Mouse (Mus musculus): ENCODE data around the gene Apol9b. TPM values are rescaled to one million over a fixed set of nuclear protein-coding genes. Genes with fewer than 3 reads are reported as not detected.
"Not testable (repeated sequence)": the region's sequence is repeated elsewhere in the genome, so short reads cannot be mapped to it uniquely, and the experiment has no call there.

The Apol9b gene
- not detected in 2 replicates for polyA plus RNA-seq (2016; fragmentation: Nextera tagmentation; extraction: Ambion mirVana)

DNA sequence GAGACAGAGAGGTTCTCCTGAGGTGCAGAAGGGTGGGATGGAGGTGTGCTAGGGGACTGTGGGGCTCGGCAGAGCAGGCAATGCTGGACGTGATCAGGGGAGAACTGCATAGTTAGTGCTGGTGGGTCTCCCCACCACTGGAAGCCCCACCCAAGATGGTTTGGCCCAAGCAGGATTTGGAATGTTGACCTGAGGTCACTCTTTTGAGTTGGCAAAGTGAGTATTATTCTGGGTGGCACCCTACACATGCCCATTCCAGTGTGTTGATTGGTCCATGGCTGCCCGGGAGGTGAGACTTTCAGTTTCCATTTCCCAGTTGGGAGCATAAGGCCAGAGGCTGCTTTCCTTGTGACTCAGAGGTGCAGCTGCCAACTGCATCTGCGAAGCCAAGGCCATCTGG lies at the start of gene Apol9b:
Apol9b (plus strand) TSS at position 301 of the 400 bp plus-strand sequence.
- H3K27ac ChIP-seq; ATAC-seq (ENCODE audit: insufficient number of reproducible peaks, insufficient read depth, low FRiP score, low TSS enrichment, low read depth); H3K36me3 ChIP-seq; H3K9me3 ChIP-seq; H3K4me3 ChIP-seq (replicated peaks); H3K9ac ChIP-seq (replicated peaks); H3K4me2 ChIP-seq; H3K4me1 ChIP-seq (replicated peaks); H3K27me3 ChIP-seq: not testable (repeated sequence)
- whole genome bisulfite sequencing: 86% methylated on average over 1 of the region's 4 CpGs

DNA sequence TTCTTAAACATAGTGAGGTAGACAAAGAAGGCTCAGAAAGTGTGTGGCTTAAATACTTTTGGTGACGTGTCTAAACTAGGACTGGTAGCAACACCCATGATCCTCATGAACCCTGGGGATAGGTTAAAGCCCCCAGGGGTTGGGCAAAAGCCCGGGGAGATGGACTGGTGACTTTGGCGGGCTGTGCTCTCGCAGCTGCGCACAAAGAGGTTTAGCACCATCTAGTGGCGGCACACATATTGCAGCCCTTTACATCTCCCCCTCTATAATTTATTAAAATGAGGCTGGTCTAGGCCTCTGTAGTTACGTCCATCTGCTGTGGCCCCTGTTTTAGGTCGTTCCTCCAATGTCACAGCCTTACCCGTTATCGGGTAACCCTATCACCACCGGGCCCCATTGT lies 44.9 kb upstream of the Apol9b start:
- H3K4me3 ChIP-seq (replicated peaks); H3K27ac ChIP-seq; H3K9ac ChIP-seq (replicated peaks); H3K9me3 ChIP-seq; H3K4me1 ChIP-seq (replicated peaks); ATAC-seq (ENCODE audit: insufficient number of reproducible peaks, insufficient read depth, low FRiP score, low TSS enrichment, low read depth); H3K27me3 ChIP-seq; H3K36me3 ChIP-seq; H3K4me2 ChIP-seq: not testable (repeated sequence)
- 15% methylated on average over 11 of the region's 11 CpGs for WGBS

DNA sequence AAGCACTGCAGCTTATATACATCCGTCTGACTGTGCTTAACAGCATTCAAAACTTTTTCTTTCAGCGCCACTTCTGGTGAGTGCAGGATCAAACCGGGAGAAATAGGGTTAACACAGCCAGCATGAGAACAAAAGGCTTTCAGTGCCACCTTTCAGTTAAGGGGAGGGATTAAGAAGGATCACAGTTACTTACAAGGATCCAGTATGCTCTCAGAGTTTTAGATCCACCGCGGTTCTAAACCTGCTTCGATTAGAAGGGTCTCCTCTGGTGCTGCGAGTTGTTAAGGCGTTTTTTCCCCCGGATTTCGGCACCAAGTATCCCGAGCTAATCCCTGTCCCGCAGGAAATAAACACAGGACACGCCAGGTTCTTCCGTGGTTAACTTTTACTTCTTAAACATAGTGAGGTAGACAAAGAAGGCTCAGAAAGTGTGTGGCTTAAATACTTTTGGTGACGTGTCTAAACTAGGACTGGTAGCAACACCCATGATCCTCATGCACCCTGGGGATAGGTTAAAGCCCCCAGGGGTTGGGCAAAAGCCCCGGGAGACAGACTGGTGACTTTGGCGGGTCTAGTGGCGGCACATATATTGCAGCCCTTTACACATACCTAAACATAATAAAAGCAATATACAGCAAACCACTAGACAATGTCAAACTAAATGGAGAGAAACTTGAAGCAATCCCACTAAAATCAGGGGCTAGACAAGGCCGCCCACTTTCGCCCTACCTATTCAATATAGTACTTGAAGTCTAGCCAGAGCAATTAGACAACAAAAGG lies 37.1 kb upstream of the Apol9b start:
- H3K36me3 ChIP-seq; H3K27me3 ChIP-seq; ATAC-seq (ENCODE audit: insufficient number of reproducible peaks, insufficient read depth, low FRiP score, low TSS enrichment, low read depth); H3K9me3 ChIP-seq; H3K4me1 ChIP-seq (replicated peaks): not testable (repeated sequence)
- 9% methylated on average over 19 of the region's 20 CpGs for WGBS
- Histone ChIP-seq H3K27ac (0 out of 2 replicates have a peak overlapping the region, but pooled peaks have one; percentile 29), H3K4me2 (peak overlapping the region; percentile 53), H3K4me3 (replicated peaks) (peak overlapping the region; percentile 30), H3K9ac (replicated peaks) (peak overlapping the region; percentile 44; the same call in 1 of the 2 replicates)

DNA sequence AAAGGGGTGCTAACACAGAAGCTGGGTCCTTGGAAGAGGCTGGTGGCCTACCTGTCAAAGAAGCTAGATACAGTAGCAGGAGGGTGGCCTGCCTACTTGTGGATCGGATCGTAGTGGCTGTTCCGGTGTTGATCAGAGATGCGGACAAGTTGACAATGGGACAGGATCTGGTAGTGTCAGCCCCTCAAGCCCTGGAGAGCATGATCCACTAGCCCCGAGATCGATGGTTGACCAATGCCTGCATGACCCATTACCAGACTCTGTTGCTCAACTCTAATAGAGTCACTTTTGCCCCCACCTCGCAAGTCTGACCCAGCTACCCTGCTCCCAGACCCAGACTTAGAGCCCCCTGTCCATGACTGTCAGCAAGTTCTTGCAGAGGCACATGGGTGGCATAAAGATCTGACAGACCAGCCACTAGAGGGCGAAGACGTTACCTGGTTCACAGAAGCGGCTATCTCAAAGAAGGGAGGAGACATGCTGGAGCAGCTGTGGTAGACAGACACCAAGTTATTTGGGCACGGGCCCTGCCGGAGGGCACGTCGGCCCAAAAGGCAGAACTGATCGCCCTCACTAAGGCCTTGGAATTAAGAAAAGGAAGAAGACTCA lies 34.0 kb upstream of the Apol9b start:
- H3K4me1 ChIP-seq (replicated peaks); H3K4me2 ChIP-seq; H3K27ac ChIP-seq; H3K27me3 ChIP-seq; H3K9ac ChIP-seq (replicated peaks); H3K36me3 ChIP-seq; H3K4me3 ChIP-seq (replicated peaks); ATAC-seq (ENCODE audit: insufficient number of reproducible peaks, insufficient read depth, low FRiP score, low TSS enrichment, low read depth); H3K9me3 ChIP-seq: not testable (repeated sequence)
- 41% methylated on average over 11 of the region's 15 CpGs for WGBS

DNA sequence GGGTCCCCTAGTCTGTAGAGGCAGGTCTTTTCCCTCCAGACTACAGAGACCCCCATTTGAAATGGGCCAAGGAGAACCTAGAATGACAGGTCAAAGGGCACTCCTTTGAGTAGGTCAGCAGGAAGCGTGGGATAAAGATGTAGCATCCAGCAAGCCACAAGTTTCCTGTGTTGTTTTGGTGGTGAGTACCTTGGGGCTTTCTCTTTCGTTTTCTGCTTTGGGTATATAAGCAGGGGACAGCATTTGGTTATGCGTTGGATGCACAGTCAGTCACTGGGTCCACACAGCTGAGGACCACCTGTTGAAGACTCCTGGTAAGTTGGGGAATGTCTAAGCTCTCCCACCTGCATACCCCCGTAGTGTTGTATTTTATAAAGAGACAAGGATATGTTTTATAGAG lies 30.2 kb upstream of the Apol9b start, which contains the start of gene Apol7e:
Apol7e (plus strand) TSS at position 202 of the 400 bp plus-strand sequence.
- ATAC-seq (ENCODE audit: insufficient number of reproducible peaks, insufficient read depth, low FRiP score, low TSS enrichment, low read depth); H3K4me1 ChIP-seq (replicated peaks); H3K4me2 ChIP-seq; H3K9ac ChIP-seq (replicated peaks); H3K4me3 ChIP-seq (replicated peaks); H3K36me3 ChIP-seq; H3K9me3 ChIP-seq; H3K27ac ChIP-seq; H3K27me3 ChIP-seq: not testable (repeated sequence)
- WGBS: 76% methylated on average over 4 of the region's 4 CpGs

DNA sequence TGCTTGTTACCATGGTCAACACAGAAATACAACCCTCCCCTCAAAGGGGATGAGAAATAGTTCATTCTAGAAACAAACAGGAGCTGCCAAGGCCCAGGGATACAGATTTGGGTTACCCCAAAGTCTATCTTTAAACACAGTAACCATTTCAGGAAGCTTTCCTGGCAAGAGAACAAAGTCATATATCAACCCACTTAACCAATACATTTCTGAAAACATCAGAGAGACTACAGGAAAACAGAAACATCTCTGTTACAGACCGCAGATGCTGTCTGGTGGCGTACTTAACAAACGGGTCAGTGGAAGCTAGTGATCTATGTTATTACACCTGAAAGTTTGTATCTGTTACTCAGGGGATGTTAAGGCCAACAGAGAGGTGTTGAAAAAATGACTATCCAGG lies 23.5 kb upstream of the Apol9b start:
- not testable (repeated sequence) for H3K4me2 ChIP-seq; H3K36me3 ChIP-seq; H3K9me3 ChIP-seq; H3K9ac ChIP-seq (replicated peaks); H3K27ac ChIP-seq; H3K27me3 ChIP-seq; ATAC-seq (ENCODE audit: insufficient number of reproducible peaks, insufficient read depth, low FRiP score, low TSS enrichment, low read depth); H3K4me1 ChIP-seq (replicated peaks); H3K4me3 ChIP-seq (replicated peaks)
- 85% methylated on average over 3 of the region's 3 CpGs for WGBS

DNA sequence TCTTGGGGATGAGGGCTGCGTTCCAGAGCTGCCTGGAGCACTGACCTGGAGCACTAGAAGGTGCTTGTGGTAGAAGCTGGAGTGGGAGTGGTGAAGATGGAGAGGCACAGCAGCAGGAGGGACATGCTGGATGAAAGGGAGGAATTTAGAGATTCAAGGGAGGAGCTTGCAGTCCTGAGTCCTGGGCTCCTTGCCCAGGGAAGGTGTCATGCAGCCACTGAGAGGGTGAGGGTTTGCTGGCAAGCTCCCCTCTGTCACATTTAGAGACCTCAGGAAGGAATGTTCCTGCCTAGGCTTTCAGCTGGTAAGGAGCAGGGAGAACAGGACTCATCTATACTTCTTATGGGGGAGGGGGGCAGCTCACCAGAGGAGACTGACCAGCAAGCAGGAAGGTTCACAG lies 19.9 kb upstream of the Apol9b start:
- WGBS: 67% methylated on average over 1 of the region's 1 CpGs
- H3K4me2 ChIP-seq; ATAC-seq (ENCODE audit: insufficient number of reproducible peaks, insufficient read depth, low FRiP score, low TSS enrichment, low read depth); H3K36me3 ChIP-seq; H3K4me1 ChIP-seq (replicated peaks); H3K27ac ChIP-seq; H3K27me3 ChIP-seq; H3K9me3 ChIP-seq; H3K4me3 ChIP-seq (replicated peaks); H3K9ac ChIP-seq (replicated peaks): not testable (repeated sequence)

DNA sequence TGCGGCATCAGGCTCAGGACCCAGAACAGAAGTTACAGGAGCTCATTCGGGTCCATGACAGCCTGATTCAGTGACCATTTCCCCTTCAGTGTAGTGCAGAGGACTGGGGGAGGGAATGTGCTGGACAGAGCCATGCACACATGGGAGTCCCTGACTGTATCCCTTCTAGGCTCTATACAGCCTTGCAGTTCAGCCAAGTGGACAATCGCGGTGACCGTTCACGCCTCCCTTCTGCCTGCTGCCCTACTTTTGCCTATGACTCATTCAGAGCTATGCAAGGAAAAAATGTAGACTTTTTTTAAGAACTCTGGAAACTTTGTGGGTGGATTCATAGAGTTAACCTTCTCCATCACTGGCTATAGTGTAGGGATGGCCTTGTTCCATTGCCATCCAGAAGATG lies 10.6 kb upstream of the Apol9b start:
- H3K4me2 ChIP-seq; H3K27ac ChIP-seq; H3K27me3 ChIP-seq; H3K4me3 ChIP-seq (replicated peaks); H3K4me1 ChIP-seq (replicated peaks); ATAC-seq (ENCODE audit: insufficient number of reproducible peaks, insufficient read depth, low FRiP score, low TSS enrichment, low read depth); H3K9ac ChIP-seq (replicated peaks); H3K36me3 ChIP-seq; H3K9me3 ChIP-seq: not testable (repeated sequence)
- 61% methylated on average over 2 of the region's 6 CpGs for WGBS

DNA sequence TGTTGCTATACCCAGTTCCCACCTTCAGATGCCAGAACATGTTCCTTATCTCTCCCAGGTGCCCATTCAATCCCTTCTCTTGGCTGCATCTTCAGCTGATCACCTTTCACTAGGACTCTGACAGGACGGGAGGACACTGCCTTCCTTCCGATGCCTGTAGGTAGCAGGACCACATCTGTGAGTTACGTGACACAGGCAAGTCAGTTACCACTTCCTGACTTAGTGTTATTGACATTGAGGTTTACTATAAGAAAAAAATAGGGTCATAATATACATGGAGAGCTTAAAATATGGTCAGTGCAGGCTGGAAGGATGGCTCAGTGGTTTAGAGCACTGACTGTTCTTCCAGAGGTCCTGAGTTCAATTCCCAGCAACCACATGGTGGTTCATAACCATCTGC lies 7.3 kb upstream of the Apol9b start:
- H3K4me1 ChIP-seq (replicated peaks); ATAC-seq (ENCODE audit: insufficient number of reproducible peaks, insufficient read depth, low FRiP score, low TSS enrichment, low read depth); H3K4me2 ChIP-seq; H3K4me3 ChIP-seq (replicated peaks); H3K9me3 ChIP-seq; H3K27ac ChIP-seq; H3K36me3 ChIP-seq; H3K27me3 ChIP-seq; H3K9ac ChIP-seq (replicated peaks): not testable (repeated sequence)
- WGBS: no CpG with 5 or more reads among the region's 3 CpGs

DNA sequence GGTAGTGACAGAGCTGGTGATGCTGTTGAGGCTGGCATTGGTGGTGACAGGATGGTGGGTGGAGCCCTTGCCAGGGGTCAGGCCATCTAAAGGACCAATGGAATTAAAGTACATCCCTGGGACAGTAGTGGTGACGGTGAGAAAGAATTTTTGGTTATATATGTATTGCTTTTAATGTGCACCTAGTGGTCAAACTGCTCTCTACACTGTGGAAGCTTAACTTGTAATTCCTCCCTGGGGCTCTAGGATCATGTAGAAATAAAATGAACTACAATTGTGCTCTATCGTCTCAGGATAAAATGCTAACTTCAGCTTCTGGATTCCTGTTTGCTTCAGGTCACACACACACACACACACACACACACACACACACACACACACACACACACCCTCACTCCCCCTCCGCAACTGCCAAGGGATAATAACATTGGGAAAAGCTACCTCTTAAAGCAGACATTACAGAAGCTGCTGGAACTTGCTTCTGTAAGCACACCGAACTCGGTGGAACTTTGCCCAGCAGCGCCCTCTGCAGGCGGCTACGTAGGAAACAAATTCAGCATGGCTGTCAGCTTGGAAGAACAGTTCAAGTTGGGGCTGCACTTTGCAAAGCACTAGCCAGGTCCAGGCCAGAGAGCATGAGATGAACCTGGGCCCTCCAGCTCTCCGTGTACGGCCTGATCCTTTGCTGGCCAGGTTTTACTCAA lies 4.5 kb upstream of the Apol9b start:
- H3K27ac ChIP-seq; H3K9ac ChIP-seq (replicated peaks); H3K9me3 ChIP-seq; H3K4me2 ChIP-seq; H3K4me3 ChIP-seq (replicated peaks); ATAC-seq (ENCODE audit: insufficient number of reproducible peaks, insufficient read depth, low FRiP score, low TSS enrichment, low read depth); H3K4me1 ChIP-seq (replicated peaks); H3K27me3 ChIP-seq; H3K36me3 ChIP-seq: not testable (repeated sequence)
- WGBS: 19% methylated on average over 3 of the region's 10 CpGs

DNA sequence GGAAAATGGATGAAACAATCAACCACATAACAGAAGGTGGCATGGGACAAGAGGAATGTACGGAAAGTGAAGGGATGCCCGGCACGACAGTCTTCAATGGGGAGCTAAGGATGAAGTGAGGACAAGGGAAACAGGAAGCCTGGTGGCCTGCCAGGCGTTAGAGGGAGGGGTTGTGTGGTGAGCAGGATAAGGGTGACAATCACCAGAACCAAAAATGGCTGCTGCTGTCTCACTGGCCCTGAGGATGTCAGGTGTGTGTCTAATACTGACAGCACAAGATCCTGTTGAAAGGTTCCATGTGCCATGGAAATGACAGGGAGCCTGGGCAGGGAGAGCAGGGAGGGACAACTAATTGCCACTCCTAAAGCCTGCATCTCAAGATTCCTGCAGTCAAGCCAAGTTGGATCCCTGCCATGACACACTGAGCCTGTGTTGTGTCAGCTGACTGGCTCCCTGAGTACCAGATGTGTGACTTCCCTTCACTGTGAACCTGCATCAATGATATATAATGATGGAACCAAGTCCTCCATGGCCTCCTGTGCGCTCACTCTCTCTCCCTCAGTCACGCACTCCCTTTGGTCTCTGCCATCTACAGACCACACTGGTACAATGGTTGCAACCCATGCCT lies 3.3 kb upstream of the Apol9b start:
- WGBS: 85% methylated on average over 6 of the region's 6 CpGs
- not testable (repeated sequence) for H3K9me3 ChIP-seq; H3K4me3 ChIP-seq (replicated peaks); H3K4me1 ChIP-seq (replicated peaks); H3K4me2 ChIP-seq; H3K27me3 ChIP-seq; ATAC-seq (ENCODE audit: insufficient number of reproducible peaks, insufficient read depth, low FRiP score, low TSS enrichment, low read depth); H3K9ac ChIP-seq (replicated peaks); H3K36me3 ChIP-seq; H3K27ac ChIP-seq

Data from limb, embryonic 12.5 days (tissue).